Mouse (Mus musculus): Measurements from ENCODE around the gene Capn5.

- TF ChIP-seq CTCF (IDR thresholded peaks at IDR 0.05; ENCODE audit: low read depth, low read length), result no peak
- TF ChIP-seq POLR2A (IDR thresholded peaks at IDR 0.05; ENCODE audit: insufficient read depth, low read length), result no peak
- no peak for TF ChIP-seq EP300 (IDR thresholded peaks at IDR 0.05; ENCODE audit: insufficient read depth, low read depth, low read length)
These were observed 82.2 kb downstream of the Capn5 start for GRCm38 (mm10) chr7:98095852-98096251.
